Mouse (Mus musculus) liver, embryonic 14.5 days (tissue): ENCODE data around the gene Plekha4. TPM values are rescaled to one million over a fixed set of nuclear protein-coding genes. Genes with fewer than 3 reads are reported as not detected.

Experiments
- ATAC-seq: fragments of 200-750 bp; cut with Nextera tagmentation; 2 replicates; pipeline ENCODE4 v1.8.0; 2017; ENCODE audit warnings: moderate number of reproducible peaks, mild to moderate bottlenecking, moderate library complexity; ENCODE audit not compliant: insufficient read depth
- DNase-seq, 3 experiments: peaks; one replicate each; pipeline ENCODE4 v3.0.0-alpha.2; 2012 to 2013; ENCODE audit warnings: low read depth in 3 of 3, low spot score in 3 of 3
- H3K27ac ChIP-seq: fragments of 300-500 bp; sonication (generic); 2 replicates; pipeline ENCODE4 v1.5.1; 2014; ENCODE audit warnings: moderate library complexity, mild to moderate bottlenecking, control low read depth, inconsistent platforms
- H3K27me3 ChIP-seq: fragments of 300-500 bp; sonication (generic); 2 replicates; pipeline ENCODE4 v1.6.1; 2014; ENCODE audit warnings: mild to moderate bottlenecking, low read length, moderate library complexity; ENCODE audit not compliant: control insufficient read depth, insufficient read depth
- H3K36me3 ChIP-seq: fragments of 300-500 bp; sonication (generic); replicated peaks from 2 replicates; pipeline ENCODE4 v1.6.1; 2014; ENCODE audit warnings: low read depth; ENCODE audit not compliant: control insufficient read depth, insufficient read depth
- H3K4me1 ChIP-seq, 2 experiments: fragments of 200-500 bp in 1 of 2; fragments of 300-500 bp in 1 of 2; sonication (generic) in 1 of 2; replicated peaks; 2 replicates each; pipeline ENCODE4 v1.6.1; 2012 to 2014; ENCODE audit warnings: antibody characterized with exemption in 1 of 2, inconsistent platforms in 1 of 2, low read length in 1 of 2; ENCODE audit not compliant: control insufficient read depth in 2 of 2, insufficient read depth in 2 of 2
- H3K4me2 ChIP-seq: fragments of 300-500 bp; sonication (generic); 2 replicates; pipeline ENCODE4 v1.6.1; 2014; ENCODE audit warnings: low read depth, mild to moderate bottlenecking, control low read depth, moderate library complexity
- H3K4me3 ChIP-seq, 2 experiments: fragments of 200-500 bp in 1 of 2; fragments of 300-500 bp in 1 of 2; sonication (generic) in 1 of 2; 2 replicates each; pipeline ENCODE4 v1.5.1; 2012 to 2014; ENCODE audit warnings: low read depth in 2 of 2, low read length in 2 of 2, mild to moderate bottlenecking in 2 of 2, control low read depth in 1 of 2, inconsistent platforms in 1 of 2, moderate library complexity in 1 of 2; ENCODE audit not compliant: insufficient read depth in 1 of 2
- H3K9ac ChIP-seq: fragments of 300-500 bp; sonication (generic); replicated peaks from 2 replicates; pipeline ENCODE4 v1.6.1; 2014; ENCODE audit warnings: mild to moderate bottlenecking, control low read depth, moderate library complexity
- H3K9me3 ChIP-seq: fragments of 300-500 bp; sonication (generic); 2 replicates; pipeline ENCODE4 v1.6.1; 2016; ENCODE audit warnings: low read length, mixed read lengths; ENCODE audit not compliant: control insufficient read depth
- CTCF ChIP-seq: IDR thresholded peaks from 2 replicates; pipeline ENCODE4 v1.5.1; 2016; ENCODE audit warnings: antibody characterized with exemption, low read depth, control low read depth
- EP300 ChIP-seq: IDR thresholded peaks from 2 replicates; pipeline ENCODE4 v1.6.1; 2016; ENCODE audit warnings: antibody characterized with exemption, low read depth
- WGBS: fragments of 180-500 bp; shearing (Covaris S2); extraction: QIAGEN DNeasy Blood & Tissue Kit; methylation state at CpG from one replicate; pipeline ENCODE4 v1.1.7; 2014; ENCODE audit not compliant: insufficient replicate concordance; 5-methylcytosine and 5-hydroxymethylcytosine counted together
- polyA plus RNA-seq, 2 experiments: library from polyadenylated mRNA; depleted of rRNA in 1 of 2; stranded (reverse) in 1 of 2; unstranded in 1 of 2; fragments of >200 nt; fragmentation: Nextera tagmentation in 1 of 2; extraction: Ambion mirVana in 1 of 2; gene quantifications; 2 replicates each; pipeline versions ENCODE4 v1.2.1 to v1.2.3; 2012 to 2014

Plekha4 gene
- polyA plus RNA-seq, 2 experiments = 0.41 to 0.90 TPM

GRCm38 (mm10) chr7:45571966-45572365 lies 45.8 kb downstream of the Plekha4 start:
- H3K4me2 ChIP-seq = peak overlapping the region; percentile 97
- WGBS = 10% methylated on average over 1 of the region's 1 CpGs
- ATAC-seq = no peak

GRCm38 (mm10) chr7:45573954-45574353 lies 47.8 kb downstream of the Plekha4 start:
- Histone ChIP-seq H3K9me3 (no peaks in the 10 kb centered on the region), H3K4me3 (peak overlapping the region; percentile 50 to 55), H3K4me2 (peak overlapping the region; percentile 46), H3K4me1 (peaks cover 27 to 31% of the 10 kb centered on the region in 2 experiments), H3K9ac (no peak overlapping the region), H3K36me3 (peaks cover 4% of the 10 kb centered on the region; the same call in 1 of the 2 replicates), H3K27me3 (no peaks in the 10 kb centered on the region), H3K27ac (no peak overlapping the region)
- 56% methylated on average over 8 of the region's 8 CpGs for WGBS
- TF ChIP-seq EP300 (no peak), CTCF (no peak)
- DNase-seq (no peak), ATAC-seq (no peak)

More at GRCm38 (mm10) chr7:45571966-45572365, 45.8 kb downstream of the Plekha4 start:
- H3K4me1 ChIP-seq = peaks cover 42 to 48% of the 10 kb centered on the region in 2 experiments
- no peaks in the 10 kb centered on the region for H3K9me3 ChIP-seq
- H3K9ac ChIP-seq = 0 out of 2 replicates have a peak overlapping the region, but pooled peaks have one; percentile 3
- DNase-seq = no peak
- no peaks in the 10 kb centered on the region for H3K27me3 ChIP-seq
- no peak overlapping the region for H3K27ac ChIP-seq
- TF ChIP-seq CTCF (no peak), EP300 (no peak)
- H3K4me3 ChIP-seq = no peak overlapping the region
- H3K36me3 ChIP-seq = peaks cover 4% of the 10 kb centered on the region; the same call in 1 of the 2 replicates

- TF ChIP-seq CTCF (no peak), EP300 (no peak)
- H3K36me3 ChIP-seq = peaks cover 4% of the 10 kb centered on the region; the same call in 1 of the 2 replicates
- peak; percentile 31; the same call in 1 of the 2 replicates for ATAC-seq
- peak overlapping the region; percentile 50 to 55 for H3K4me3 ChIP-seq
- peak overlapping the region; percentile 46 for H3K4me2 ChIP-seq
- no peak overlapping the region for H3K27ac ChIP-seq
- 66% methylated on average over 15 of the region's 15 CpGs for WGBS
- H3K4me1 ChIP-seq = peaks cover 19 to 24% of the 10 kb centered on the region in 2 experiments
- H3K9me3 ChIP-seq = no peaks in the 10 kb centered on the region
- H3K9ac ChIP-seq = peak overlapping the region; percentile 34; the same call in 1 of the 2 replicates
- no peaks in the 10 kb centered on the region for H3K27me3 ChIP-seq
- DNase-seq = no peak
These were observed 48.6 kb downstream of the Plekha4 start for GRCm38 (mm10) chr7:45574472-45575379.

- Histone ChIP-seq H3K27ac (no peak overlapping the region), H3K9me3 (no peaks in the 10 kb centered on the region), H3K4me2 (no peak overlapping the region), H3K27me3 (no peaks in the 10 kb centered on the region), H3K4me3 (no peak overlapping the region), H3K36me3 (peaks cover 4% of the 10 kb centered on the region; the same call in 1 of the 2 replicates), H3K9ac (no peak overlapping the region), H3K4me1 (0 out of 4 replicates have a peak, but pooled peaks cover 0 to 4% of the 10 kb centered on the region in 2 experiments)
- DNase-seq (no peak), ATAC-seq (no peak)
- WGBS = 78% methylated on average over 6 of the region's 6 CpGs
- TF ChIP-seq EP300 (no peak), CTCF (no peak)
These were observed 59.8 kb downstream of the Plekha4 start for GRCm38 (mm10) chr7:45585923-45586322.
